In the genomic region with DNA sequence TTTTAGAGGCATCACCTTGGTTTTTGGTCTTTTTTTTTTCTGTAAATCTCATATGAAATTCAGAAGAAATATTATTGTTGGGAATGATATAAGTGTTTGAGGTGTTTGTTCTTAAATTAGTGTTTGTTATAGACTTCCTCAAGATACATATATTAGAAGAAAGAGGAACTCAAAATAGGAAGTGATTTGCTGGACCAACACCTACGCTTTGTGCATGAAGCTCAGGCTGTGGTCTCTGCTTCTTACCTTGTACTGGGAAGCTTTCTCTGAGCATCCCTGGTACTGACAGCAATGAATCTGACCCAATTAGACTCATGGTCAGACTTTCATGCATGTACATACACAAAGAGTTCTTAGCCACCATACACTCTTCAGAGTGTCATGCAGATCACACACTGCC, we compare ENCODE assay signal across 17 mouse cellular contexts. TPM values are rescaled to one million over a fixed set of nuclear protein-coding genes. Genes with fewer than 3 reads are reported as not detected.
"Had no signal": no experiment of that assay in that cellular context is flagged by ENCODE, and none has a peak within 500 bp of the region (broad histone marks: within the 10 kb centered on the region; RNA-seq: fewer than 3 reads in every experiment).

No protein-coding gene starts in this region.

- DNase-seq: kidney, adult 18-20 months; kidney, postnatal 25 days; layer of hippocampus, adult 9-11 months; liver, embryonic 13.5 days; lung, adult 2 months; lung, postnatal 14 days; lung, postnatal 4 days; thymus, postnatal 25 days had no signal

- H3K27me3 ChIP-seq: liver, embryonic 13.5 days; midbrain, embryonic 12.5 days; midbrain, embryonic 15.5 days; neural tube, embryonic 12.5 days; neural tube, embryonic 15.5 days; stomach, embryonic 15.5 days had no signal

- H3K4me2 ChIP-seq: liver, embryonic 13.5 days; midbrain, embryonic 12.5 days; midbrain, embryonic 15.5 days; neural tube, embryonic 12.5 days; neural tube, embryonic 15.5 days; stomach, embryonic 15.5 days had no signal

- H3K4me1 ChIP-seq: midbrain, embryonic 12.5 days; midbrain, embryonic 15.5 days; neural tube, embryonic 12.5 days; neural tube, embryonic 15.5 days; stomach, embryonic 15.5 days had no signal

- H3K36me3 ChIP-seq: liver, embryonic 13.5 days; midbrain, embryonic 12.5 days; midbrain, embryonic 15.5 days; neural tube, embryonic 12.5 days; neural tube, embryonic 15.5 days; stomach, embryonic 15.5 days had no signal

- H3K4me3 ChIP-seq: layer of hippocampus, adult 2 months; liver, embryonic 13.5 days; midbrain, embryonic 12.5 days; midbrain, embryonic 15.5 days; neural tube, embryonic 12.5 days; neural tube, embryonic 15.5 days; stomach, embryonic 15.5 days had no signal

- ATAC-seq: intestine, embryonic 16.5 days; midbrain, embryonic 15.5 days had no signal

- H3K9me3 ChIP-seq: liver, embryonic 13.5 days; midbrain, embryonic 12.5 days; midbrain, embryonic 15.5 days; neural tube, embryonic 12.5 days; neural tube, embryonic 15.5 days; stomach, embryonic 15.5 days had no signal

- H3K9ac ChIP-seq: liver, embryonic 13.5 days; midbrain, embryonic 12.5 days; midbrain, embryonic 15.5 days; neural tube, embryonic 12.5 days; neural tube, embryonic 15.5 days; stomach, embryonic 15.5 days had no signal

- H3K27ac ChIP-seq: kidney, postnatal 0 days; layer of hippocampus, adult 2 months; liver, embryonic 13.5 days; midbrain, embryonic 12.5 days; midbrain, embryonic 15.5 days; neural tube, embryonic 12.5 days; neural tube, embryonic 15.5 days; stomach, embryonic 15.5 days had no signal

RNA-seq across cellular contexts. Expression of gene Slamf1, which starts 18.9 kb away (rescaled TPM):
- polyA plus RNA-seq: liver, adult 2 months had no signal
